Mouse (Mus musculus): Measurements from ENCODE around the gene Npvf. TPM values are rescaled to one million over a fixed set of nuclear protein-coding genes. Genes with fewer than 3 reads are reported as not detected.

The Npvf gene
- total and polyA plus RNA-seq, 3 experiments: not detected

DNA sequence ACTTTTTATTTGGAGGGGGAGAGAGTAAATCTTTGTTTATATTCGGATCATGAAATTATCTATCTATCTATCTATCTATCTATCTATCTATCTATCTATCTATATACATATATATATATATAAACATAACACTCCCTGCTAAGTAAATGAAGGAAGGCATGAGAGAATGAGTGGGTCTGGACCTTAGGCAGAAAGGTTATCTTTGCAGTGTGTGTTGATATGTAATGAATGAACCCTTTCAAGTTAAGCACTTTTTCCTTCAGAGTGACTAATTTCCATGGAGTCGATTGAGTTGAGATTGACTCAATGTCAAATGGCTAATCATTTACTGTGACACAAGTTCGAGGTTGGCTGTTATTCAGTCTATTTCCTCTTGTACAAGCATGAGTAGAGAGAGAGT is 10.8 kb upstream of the Npvf start:
- Histone ChIP-seq H3K4me1 (ENCODE audit: control insufficient read depth in 1 of 2, insufficient read depth in 2 of 2, low read length in 2 of 2) (no peaks in the 10 kb centered on the region), H3K27me3 (ENCODE audit: control insufficient read depth in 1 of 2, insufficient read depth in 2 of 2, low read length in 2 of 2) (no peaks in the 10 kb centered on the region; a peak in 1 of 4 replicates), H3K9me3 (replicated peaks; ENCODE audit: insufficient read depth, low read length) (no peaks in the 10 kb centered on the region), H3K27ac (ENCODE audit: control insufficient read depth, low read depth, low read length) (no peak overlapping the region), H3K79me2 (ENCODE audit: control insufficient read depth, insufficient read depth, low read length, poor library complexity) (no peaks in the 10 kb centered on the region), H3K4me3 (ENCODE audit: control insufficient read depth in 1 of 2, insufficient read depth in 1 of 2, low read depth in 2 of 2, low read length in 2 of 2) (no peak overlapping the region), H3K9ac (ENCODE audit: control insufficient read depth, low read depth, low read length, poor library complexity, severe bottlenecking) (no peak overlapping the region), H3K36me3 (ENCODE audit: control insufficient read depth in 1 of 2, insufficient read depth in 2 of 2, low read length in 2 of 2) (no peaks in the 10 kb centered on the region)
- DNase-seq (ENCODE audit: low read depth, low spot score): no peak
- TF ChIP-seq MEF2A (IDR thresholded peaks at IDR 0.05; ENCODE audit: extremely low read depth, insufficient replicate concordance, low read depth, low read length, poor library complexity, severe bottlenecking) (no peak), HCFC1 (IDR thresholded peaks at IDR 0.05; ENCODE audit: low read depth, low read length) (no peak), MYB (IDR thresholded peaks at IDR 0.05; ENCODE audit: low read depth, low read length) (no peak), RAD21 (IDR thresholded peaks at IDR 0.05; ENCODE audit: low read depth, low read length) (no peak), MAZ (IDR thresholded peaks at IDR 0.05; ENCODE audit: low read depth, low read length) (no peak), USF1 (IDR thresholded peaks at IDR 0.05; ENCODE audit: low read depth, low read length) (no peak), RCOR1 (IDR thresholded peaks at IDR 0.05; ENCODE audit: low read depth, low read length) (no peak), CTCF (IDR thresholded peaks at IDR 0.05 in 2 of 3, conservative IDR thresholded peaks at IDR 0.05 in 1 of 3; ENCODE audit: control insufficient read depth in 1 of 3, insufficient read depth in 1 of 3, low read depth in 2 of 3, low read length in 3 of 3, poor library complexity in 1 of 3, severe bottlenecking in 1 of 3) (no peak), SIN3A (IDR thresholded peaks at IDR 0.05; ENCODE audit: low read length) (no peak), GATA1 (IDR thresholded peaks at IDR 0.05; ENCODE audit: low read depth, low read length) (no peak)

DNA sequence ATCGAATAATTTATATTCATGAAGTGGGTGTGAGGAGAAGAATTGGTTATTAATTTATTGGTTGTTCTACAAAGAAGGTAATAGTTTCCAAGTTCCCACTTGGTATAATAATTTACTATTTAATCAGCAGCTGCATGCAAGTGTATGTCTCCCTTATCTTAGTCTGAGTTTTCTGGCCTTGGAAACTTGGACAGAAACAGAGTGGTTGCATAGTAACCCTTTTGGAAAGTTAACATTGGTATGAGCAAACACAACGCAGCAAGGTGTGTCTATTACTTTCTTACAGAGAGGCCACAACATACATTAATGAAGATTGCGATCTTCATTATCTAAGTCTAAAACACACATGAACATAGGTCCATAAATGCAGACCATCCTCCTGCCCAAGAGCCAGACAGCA is 10.0 kb upstream of the Npvf start:
- no peak overlapping the region for H3K27ac ChIP-seq (ENCODE audit: control insufficient read depth, low read depth, low read length)
- H3K4me3 ChIP-seq (ENCODE audit: control insufficient read depth in 1 of 2, insufficient read depth in 1 of 2, low read depth in 2 of 2, low read length in 2 of 2): no peak overlapping the region
- H3K36me3 ChIP-seq (ENCODE audit: control insufficient read depth in 1 of 2, insufficient read depth in 2 of 2, low read length in 2 of 2): no peaks in the 10 kb centered on the region
- H3K27me3 ChIP-seq (ENCODE audit: control insufficient read depth in 1 of 2, insufficient read depth in 2 of 2, low read length in 2 of 2): no peaks in the 10 kb centered on the region; a peak in 1 of 4 replicates
- no peak for DNase-seq (ENCODE audit: low read depth, low spot score)
- no peaks in the 10 kb centered on the region for H3K79me2 ChIP-seq (ENCODE audit: control insufficient read depth, insufficient read depth, low read length, poor library complexity)
- TF ChIP-seq UBTF (IDR thresholded peaks at IDR 0.05; ENCODE audit: borderline replicate concordance, insufficient read depth, low read depth, low read length): no peak
- TF ChIP-seq NRF1 (IDR thresholded peaks at IDR 0.05; ENCODE audit: insufficient read depth, low read depth, low read length, poor library complexity, severe bottlenecking): no peak
- no peak for TF ChIP-seq CTCF (IDR thresholded peaks at IDR 0.05 in 2 of 3, conservative IDR thresholded peaks at IDR 0.05 in 1 of 3; ENCODE audit: control insufficient read depth in 1 of 3, insufficient read depth in 1 of 3, low read depth in 2 of 3, low read length in 3 of 3, poor library complexity in 1 of 3, severe bottlenecking in 1 of 3)
- no peak for TF ChIP-seq TCF12 (IDR thresholded peaks at IDR 0.05; ENCODE audit: low read depth, low read length)
- TF ChIP-seq NELFE (IDR thresholded peaks at IDR 0.05; ENCODE audit: low read depth, low read length): no peak
- TF ChIP-seq ZKSCAN1 (IDR thresholded peaks at IDR 0.05; ENCODE audit: low read depth, low read length): no peak
- TF ChIP-seq SMC3 (IDR thresholded peaks at IDR 0.05; ENCODE audit: low read depth, low read length): no peak
- TF ChIP-seq JUND (IDR thresholded peaks at IDR 0.05; ENCODE audit: low read depth, low read length): no peak
- TF ChIP-seq RCOR1 (IDR thresholded peaks at IDR 0.05; ENCODE audit: low read depth, low read length): no peak
- no peak for TF ChIP-seq USF2 (IDR thresholded peaks at IDR 0.05; ENCODE audit: borderline replicate concordance in 1 of 2, insufficient read depth in 1 of 2, low read depth in 1 of 2, low read length in 2 of 2)
- TF ChIP-seq CHD1 (IDR thresholded peaks at IDR 0.05; ENCODE audit: low read depth, low read length): no peak
- no peak for TF ChIP-seq SIN3A (IDR thresholded peaks at IDR 0.05; ENCODE audit: low read length)
- TF ChIP-seq ZNF384 (IDR thresholded peaks at IDR 0.05; ENCODE audit: low read depth, low read length): no peak
- no peak for TF ChIP-seq MAZ (IDR thresholded peaks at IDR 0.05; ENCODE audit: low read depth, low read length)
- no peak for TF ChIP-seq POLR2AphosphoS2 (IDR thresholded peaks at IDR 0.05; ENCODE audit: low read length)
- no peak for TF ChIP-seq E2F4 (IDR thresholded peaks at IDR 0.05; ENCODE audit: borderline replicate concordance, low read depth, low read length)
- no peak for TF ChIP-seq POLR2AphosphoS5 (IDR thresholded peaks at IDR 0.05; ENCODE audit: borderline replicate concordance, low read depth, low read length)
- no peak for TF ChIP-seq CHD2 (IDR thresholded peaks at IDR 0.05; ENCODE audit: low read length)
- no peak for TF ChIP-seq KAT2A (conservative IDR thresholded peaks at IDR 0.05; ENCODE audit: low read depth, low read length)
- H3K4me1 ChIP-seq (ENCODE audit: control insufficient read depth in 1 of 2, insufficient read depth in 2 of 2, low read length in 2 of 2): no peaks in the 10 kb centered on the region
- H3K9me3 ChIP-seq (replicated peaks; ENCODE audit: insufficient read depth, low read length): no peaks in the 10 kb centered on the region
- no peak overlapping the region for H3K9ac ChIP-seq (ENCODE audit: control insufficient read depth, low read depth, low read length, poor library complexity, severe bottlenecking)

Data from MEL (cell line).